Mouse (Mus musculus) lung, postnatal 14 days (tissue): ENCODE data around the gene Klf4.

Source experiments
- DNase-seq: peaks from one replicate; pipeline ENCODE4 v3.0.0; 2021

Klf4 gene

DNA sequence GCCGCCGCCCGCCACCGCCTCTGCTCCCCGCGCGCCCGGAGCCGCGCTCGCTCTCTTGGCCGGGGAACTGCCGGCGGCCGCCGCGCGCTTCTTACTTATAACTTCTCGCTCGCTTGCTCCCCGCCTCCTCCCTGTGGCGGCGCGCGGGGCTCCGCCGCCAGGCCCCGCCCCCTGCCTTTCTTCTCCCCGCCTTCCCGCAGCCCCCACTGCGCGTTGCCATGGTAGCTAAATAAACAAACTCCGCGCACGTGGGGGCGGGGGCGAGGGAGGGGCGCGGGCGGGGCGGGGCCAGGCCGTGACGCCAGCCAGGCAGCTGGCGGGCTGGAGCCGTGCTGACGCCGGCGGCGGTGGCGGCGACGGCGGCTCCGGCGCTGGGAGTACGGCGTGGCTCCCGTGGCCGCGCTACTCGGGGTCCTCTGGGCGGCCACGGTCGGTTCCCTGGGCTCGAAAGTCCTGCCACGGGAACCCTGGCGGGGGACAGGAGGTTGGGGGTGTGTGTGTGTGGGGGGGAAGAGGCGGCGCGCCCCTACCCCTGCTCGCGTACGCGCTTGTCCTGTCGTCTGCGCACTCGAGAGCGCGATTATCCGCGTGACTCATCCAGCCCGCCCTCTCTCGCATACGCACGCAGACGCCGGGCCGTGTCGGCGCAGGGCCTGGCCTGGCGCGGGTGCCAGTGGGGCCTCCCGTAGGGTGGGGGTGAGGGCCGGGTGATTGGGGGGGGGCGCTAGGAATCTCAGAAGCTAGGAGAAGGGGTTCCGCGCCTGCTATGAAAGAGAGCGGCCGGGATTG, at the start of gene Klf4:
Gene Klf4, minus strand, starts transcription at position 60 of the 789 bp plus-strand sequence.
- peak; percentile 97 for DNase-seq

GRCm38 (mm10) chr4:55571432-55571831, 39.2 kb upstream of the Klf4 start:
- no peak for DNase-seq

- DNase-seq, result no peak
Measured at GRCm38 (mm10) chr4:55567986-55568385, 35.7 kb upstream of the Klf4 start.

- DNase-seq, result no peak
Measured at GRCm38 (mm10) chr4:55567575-55567974, 35.3 kb upstream of the Klf4 start.

DNA sequence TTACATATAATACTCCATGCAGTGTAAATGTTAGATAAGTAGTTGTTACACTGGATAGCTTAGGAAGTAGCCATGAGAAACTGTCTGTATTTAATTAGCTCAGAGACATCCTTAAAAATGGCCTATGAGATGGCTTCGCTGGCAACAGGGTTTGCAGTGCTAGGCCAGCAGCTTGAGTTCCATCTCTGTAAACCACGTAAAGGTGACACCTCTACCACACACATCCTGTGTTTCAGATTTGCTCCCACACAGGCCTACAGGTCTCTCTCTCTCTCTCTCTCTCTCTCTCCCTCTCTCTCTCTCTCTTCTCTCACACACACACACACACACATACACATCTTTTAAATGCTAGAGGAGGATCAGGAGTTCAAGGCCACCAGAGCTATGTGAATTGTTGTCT, 32.1 kb upstream of the Klf4 start:
- DNase-seq, result no peak

DNA sequence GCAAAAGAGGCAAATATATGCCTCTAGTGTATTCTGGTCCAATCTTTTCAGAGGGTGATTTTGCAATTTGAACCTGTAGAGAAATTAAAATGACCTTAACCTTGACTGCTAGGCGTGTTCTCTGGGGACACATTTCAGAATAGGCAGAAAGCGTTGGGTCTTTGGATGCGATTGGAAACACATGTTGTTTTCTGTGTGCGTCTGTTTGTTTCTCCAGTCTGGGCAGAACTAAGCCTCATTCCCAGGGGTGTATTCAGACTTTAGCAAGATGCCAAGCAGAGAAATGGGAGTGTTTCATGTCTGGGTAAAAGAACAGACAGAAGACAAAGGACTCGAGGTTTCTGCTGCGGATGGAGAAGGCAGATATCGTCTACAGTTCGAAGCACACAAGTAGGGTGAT, 30.8 kb upstream of the Klf4 start:
- DNase-seq, result no peak

GRCm38 (mm10) chr4:55562062-55562461, 29.8 kb upstream of the Klf4 start:
- no peak for DNase-seq

- DNase-seq, result no peak
Measured at GRCm38 (mm10) chr4:55546869-55547268, 14.6 kb upstream of the Klf4 start.

DNA sequence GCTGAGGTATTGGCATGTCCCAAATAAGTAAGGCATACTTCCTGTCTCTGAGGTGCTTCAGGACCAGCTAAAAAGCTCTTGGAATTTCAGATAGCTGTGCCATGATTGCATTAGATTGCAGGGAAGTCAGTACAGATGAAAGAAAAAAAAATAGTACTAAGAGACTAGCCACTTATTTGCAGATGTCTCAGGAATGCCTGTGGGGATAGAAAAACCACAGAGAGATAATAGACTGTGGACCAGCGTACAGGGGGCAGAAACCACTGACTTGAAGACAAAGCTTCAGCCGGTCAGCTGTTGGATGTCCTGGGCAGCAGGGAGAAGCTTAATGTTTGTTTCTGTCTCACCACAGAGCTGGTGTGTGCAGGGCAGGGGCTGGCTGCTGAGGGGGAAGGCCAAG, 10.5 kb upstream of the Klf4 start:
- no peak for DNase-seq

DNA sequence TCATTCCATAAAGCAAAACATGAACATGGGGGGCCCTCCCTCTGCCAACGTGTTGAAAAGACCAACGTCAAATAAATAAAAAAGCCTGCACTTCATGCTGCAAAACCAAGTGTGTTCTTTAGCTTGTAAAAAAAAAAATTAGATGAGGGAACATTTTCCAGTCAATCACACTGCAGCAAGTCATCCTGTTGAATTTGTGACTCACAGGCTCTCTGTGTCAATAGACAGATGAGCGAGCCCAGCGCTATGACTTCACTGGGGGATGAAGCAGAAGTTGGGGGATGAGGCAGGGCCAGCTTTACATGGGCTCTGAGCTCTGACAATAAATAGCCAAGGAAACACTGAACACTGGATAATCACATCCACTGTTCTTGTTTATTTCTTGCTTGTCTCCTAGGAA, 9.4 kb upstream of the Klf4 start:
- DNase-seq, result no peak

DNA sequence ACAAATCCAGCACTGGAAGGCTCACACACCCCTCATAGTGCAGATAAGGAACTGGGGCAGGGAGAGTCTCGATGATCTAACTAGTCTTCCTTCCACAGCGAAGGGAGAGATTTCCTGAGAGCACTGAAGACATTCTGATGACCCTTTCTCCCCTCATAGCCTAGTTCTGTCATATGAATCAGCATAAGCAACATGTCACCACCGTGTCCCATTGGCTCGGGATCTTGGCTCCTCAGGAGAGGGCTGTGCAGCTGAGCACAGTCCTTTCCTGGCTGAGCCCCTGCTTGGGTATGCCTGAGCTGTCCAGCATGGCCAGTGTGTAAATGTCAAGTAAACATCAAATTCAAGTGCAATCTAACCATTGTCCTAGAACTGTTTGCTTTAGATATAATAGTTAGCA, 9.0 kb upstream of the Klf4 start:
- peak; percentile 20 for DNase-seq

GRCm38 (mm10) chr4:55535012-55535411, 2.7 kb upstream of the Klf4 start:
- DNase-seq, result no peak

DNA sequence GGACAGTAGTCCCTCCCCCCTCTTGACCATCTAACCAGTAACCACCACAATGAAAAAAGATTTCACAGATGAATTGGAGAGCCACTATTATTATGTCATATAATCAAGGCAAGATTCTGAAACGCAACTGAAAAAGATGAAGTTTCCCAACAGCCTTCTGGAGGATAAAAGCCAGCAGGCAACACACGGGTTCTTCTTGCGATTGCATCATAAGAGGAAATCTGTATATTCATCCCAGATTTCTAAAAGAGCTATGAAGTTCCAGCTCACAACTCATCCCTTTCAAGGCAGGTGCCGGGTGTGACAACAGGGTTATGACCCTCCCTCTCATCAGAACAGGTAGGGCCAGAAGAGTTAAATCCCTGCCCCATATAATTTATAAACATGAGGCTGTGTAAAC, 2.2 kb upstream of the Klf4 start:
- no peak for DNase-seq

GRCm38 (mm10) chr4:55533803-55534254, 1.6 kb upstream of the Klf4 start:
- DNase-seq, result peak; percentile 28

- DNase-seq, result no peak
Measured at GRCm38 (mm10) chr4:55533196-55533802, 1.0 kb upstream of the Klf4 start.

DNA sequence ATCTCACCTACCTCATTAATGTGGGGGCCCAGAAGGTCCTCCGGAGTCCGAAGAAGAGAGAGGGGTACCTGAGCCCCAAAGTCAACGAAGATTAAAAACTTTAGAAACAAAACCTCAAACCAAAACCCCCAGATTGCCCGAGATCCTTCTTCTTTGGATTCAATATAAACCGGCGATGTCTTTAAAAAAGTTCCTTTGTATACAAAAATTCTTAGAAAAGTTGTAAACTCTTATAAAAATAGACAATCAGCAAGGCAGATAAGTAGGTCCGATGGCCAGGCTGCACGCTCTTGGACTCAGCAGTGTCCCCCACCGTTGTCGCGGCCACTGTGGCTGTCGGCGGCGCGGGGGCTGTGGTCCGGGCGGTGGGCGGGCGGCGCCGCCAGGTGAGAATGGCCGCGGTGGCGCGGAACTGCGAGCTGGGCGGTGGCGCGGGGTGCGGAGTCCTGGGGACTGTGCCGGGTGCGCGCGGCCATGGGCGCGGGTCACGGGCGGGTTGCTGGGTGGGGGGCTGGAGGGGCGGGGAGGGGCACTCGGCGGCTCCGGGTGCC, 335 bp downstream of the Klf4 start:
- DNase-seq, result no peak

GRCm38 (mm10) chr4:55531096-55531855, 990 bp downstream of the Klf4 start:
- peak; percentile 52 for DNase-seq

DNA sequence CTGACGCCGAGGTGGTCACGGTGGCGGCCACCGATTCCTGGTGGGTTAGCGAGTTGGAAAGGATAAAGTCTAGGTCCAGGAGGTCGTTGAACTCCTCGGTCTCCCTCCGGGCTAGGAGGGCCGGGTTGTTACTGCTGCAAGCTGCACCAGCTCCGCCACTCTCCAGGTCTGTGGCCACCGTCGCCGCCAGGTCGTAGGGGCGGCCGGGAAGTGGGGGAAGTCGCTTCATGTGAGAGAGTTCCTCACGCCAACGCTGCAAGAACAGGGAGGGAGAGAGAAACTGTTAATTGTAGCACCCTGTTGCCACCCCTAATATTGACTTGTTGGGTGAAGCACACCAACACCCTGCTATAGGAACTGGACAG, 1.6 kb downstream of the Klf4 start:
- DNase-seq, result peak; percentile 36

DNA sequence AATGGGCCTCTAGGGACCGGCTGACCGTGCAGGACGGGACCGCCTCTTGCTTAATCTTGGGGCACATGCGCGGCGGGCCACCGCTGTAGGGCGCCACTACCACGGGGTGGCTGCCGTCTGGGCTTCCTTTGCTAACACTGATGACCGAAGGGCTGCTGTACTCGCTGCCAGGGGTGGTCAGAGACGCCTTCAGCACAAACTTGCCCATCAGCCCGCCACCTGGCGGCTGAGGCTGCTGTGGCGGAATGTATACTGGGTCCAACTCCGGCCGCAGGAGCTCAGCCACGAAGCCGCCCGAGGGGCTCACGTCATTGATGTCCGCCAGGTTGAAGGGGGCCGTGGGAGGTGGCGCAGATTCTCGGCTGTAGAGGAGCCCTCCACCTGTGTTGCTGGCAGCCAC, 2.0 kb downstream of the Klf4 start:
- peak; percentile 82 for DNase-seq

- no peak for DNase-seq
Measured at GRCm38 (mm10) chr4:55528404-55528803, 3.9 kb downstream of the Klf4 start.

DNA sequence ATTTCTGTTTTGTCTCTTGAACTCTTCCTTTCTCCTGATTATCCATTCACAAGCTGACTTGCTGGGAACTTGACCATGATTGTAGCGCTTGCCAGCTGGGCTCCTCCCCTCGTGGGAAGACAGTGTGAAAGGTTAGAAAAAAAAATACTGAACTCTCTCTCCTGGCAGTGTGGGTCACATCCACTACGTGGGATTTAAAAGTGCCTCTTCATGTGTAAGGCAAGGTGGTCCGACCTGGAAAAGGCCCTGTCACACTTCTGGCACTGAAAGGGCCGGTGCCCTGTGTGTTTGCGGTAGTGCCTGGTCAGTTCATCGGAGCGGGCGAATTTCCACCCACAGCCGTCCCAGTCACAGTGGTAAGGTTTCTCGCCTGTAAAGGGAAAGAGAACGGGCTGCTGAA, 4.3 kb downstream of the Klf4 start:
- no peak for DNase-seq

DNA sequence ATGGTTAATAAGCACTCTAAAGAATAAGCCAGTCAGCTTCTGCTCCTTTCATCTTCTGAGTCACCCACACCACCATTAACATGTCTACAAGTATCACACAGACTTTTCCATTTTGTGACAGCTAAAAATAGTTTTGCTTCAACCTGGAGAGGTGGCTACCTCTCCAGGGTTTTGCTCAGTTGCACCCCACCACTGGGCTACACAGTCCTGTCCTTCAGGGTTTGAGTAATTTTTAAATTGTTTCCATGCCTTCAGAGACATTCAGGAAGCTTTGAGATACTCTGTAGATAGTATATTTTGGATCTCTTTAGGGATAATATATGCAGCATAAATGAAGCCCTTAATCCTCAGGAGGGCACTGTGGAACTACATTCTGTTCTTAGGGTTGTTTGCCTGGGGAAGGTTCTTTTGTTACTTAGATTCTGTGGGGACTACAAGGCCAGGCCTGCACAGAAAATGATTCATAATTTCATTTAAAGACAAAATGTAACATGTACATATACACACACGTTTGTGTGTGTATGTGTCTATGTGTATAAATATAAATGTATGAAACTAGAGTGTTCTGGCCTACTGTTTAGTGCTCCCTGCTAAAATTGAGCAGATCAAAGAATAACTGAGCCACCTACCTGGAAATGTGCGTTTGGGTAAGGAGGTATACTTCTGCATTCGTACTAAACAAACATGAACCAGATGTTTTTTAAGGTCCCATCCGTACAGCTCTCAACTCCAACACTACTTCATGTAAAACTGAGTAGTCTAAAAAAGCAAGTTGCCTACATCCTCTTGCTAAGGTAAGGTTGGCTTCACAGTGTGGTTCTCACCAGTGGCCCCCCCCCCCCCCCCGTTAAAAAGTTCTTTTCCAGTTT, 5.8 kb downstream of the Klf4 start:
- DNase-seq, result no peak

- DNase-seq, result no peak
Measured at GRCm38 (mm10) chr4:55523921-55524320, 8.3 kb downstream of the Klf4 start.
